24 mouse cellular contexts compared by ENCODE assay signal in genomic region chr2:7123366-7123765, GRCm38 (mm10).
"Had no signal": no experiment of that assay in that cellular context is flagged by ENCODE, and none has a peak within 500 bp of the region (broad histone marks: within the 10 kb centered on the region; RNA-seq: fewer than 3 reads in every experiment).

No protein-coding gene starts in this region.

- H3K4me3 ChIP-seq: limb, embryonic 10.5 days; limb, embryonic 13.5 days; liver, embryonic 12.5 days; liver, embryonic 15.5 days; midbrain, embryonic 12.5 days; midbrain, embryonic 15.5 days; myocyte; neural tube, embryonic 13.5 days had no signal

- H3K4me1 ChIP-seq: liver, embryonic 12.5 days; liver, embryonic 15.5 days; neural tube, embryonic 13.5 days had no signal

- H3K27ac ChIP-seq: limb, embryonic 10.5 days; limb, embryonic 13.5 days; liver, embryonic 12.5 days; liver, embryonic 15.5 days; midbrain, embryonic 12.5 days; midbrain, embryonic 15.5 days; neural tube, embryonic 13.5 days had no signal

- ATAC-seq: intestine, embryonic 16.5 days; liver, embryonic 12.5 days; lung, postnatal 0 days; midbrain, embryonic 15.5 days had no signal

- DNase-seq: kidney, adult 18-20 months; kidney, adult 9 months; kidney, postnatal 14 days; kidney, postnatal 4 days; layer of hippocampus, adult 9-11 months; layer of hippocampus, postnatal 36 days; liver; lung, adult 18-20 months; lung, postnatal 4 days; retina, postnatal 1 day; right cerebral cortex, postnatal 25 days; spleen, adult 18-20 months; thymus, adult 18-20 months; thymus, postnatal 36 days had no signal

- H3K36me3 ChIP-seq: limb, embryonic 10.5 days; limb, embryonic 13.5 days; liver, embryonic 12.5 days; liver, embryonic 15.5 days; midbrain, embryonic 12.5 days; midbrain, embryonic 15.5 days; neural tube, embryonic 13.5 days had no signal

- H3K4me2 ChIP-seq: limb, embryonic 13.5 days; liver, embryonic 12.5 days; liver, embryonic 15.5 days; midbrain, embryonic 12.5 days; midbrain, embryonic 15.5 days; neural tube, embryonic 13.5 days had no signal

- H3K9ac ChIP-seq: limb, embryonic 13.5 days; liver, embryonic 12.5 days; liver, embryonic 15.5 days; midbrain, embryonic 12.5 days; midbrain, embryonic 15.5 days; neural tube, embryonic 13.5 days had no signal

- H3K9me3 ChIP-seq: limb, embryonic 10.5 days; limb, embryonic 13.5 days; liver, embryonic 12.5 days; liver, embryonic 15.5 days; midbrain, embryonic 12.5 days; midbrain, embryonic 15.5 days; neural tube, embryonic 13.5 days had no signal

- H3K27me3 ChIP-seq: limb, embryonic 13.5 days; liver, embryonic 12.5 days; liver, embryonic 15.5 days; midbrain, embryonic 12.5 days; midbrain, embryonic 15.5 days; neural tube, embryonic 13.5 days had no signal
